Mouse (Mus musculus) embryonic fibroblast, embryonic 13.5 days (primary cell): ENCODE results near the gene Itgb3. TPM values are rescaled to one million over a fixed set of nuclear protein-coding genes. Genes with fewer than 3 reads are reported as not detected.

Experiments used
- H3K27ac ChIP-seq: 2 replicates; pipeline ENCODE4 v1.5.1; 2012; ENCODE audit warnings: low read length, control low read depth, inconsistent platforms; ENCODE audit not compliant: insufficient read depth
- H3K4me1 ChIP-seq: 2 replicates; pipeline ENCODE4 v1.6.1; 2011; ENCODE audit warnings: low read length; ENCODE audit not compliant: control insufficient read depth, insufficient read depth
- H3K4me3 ChIP-seq: 2 replicates; pipeline ENCODE4 v1.5.1; 2011; ENCODE audit warnings: mild to moderate bottlenecking, control low read depth, low read length; ENCODE audit not compliant: insufficient read depth
- CTCF ChIP-seq: IDR thresholded peaks from 2 replicates; pipeline ENCODE4 v1.5.1; 2011; ENCODE audit warnings: mild to moderate bottlenecking, control low read depth, low read length, moderate library complexity, borderline replicate concordance; ENCODE audit not compliant: insufficient read depth
- POLR2A ChIP-seq: IDR thresholded peaks from 2 replicates; pipeline ENCODE4 v1.6.1; 2011; ENCODE audit warnings: low read depth, mild to moderate bottlenecking, control low read depth, low read length, moderate library complexity
- polyA plus RNA-seq: library from polyadenylated mRNA; stranded (reverse); fragments of >200 nt; gene quantifications from 2 replicates; pipeline ENCODE4 v1.2.4, GENCODE M21; 2011; ENCODE audit warnings: low read depth; ENCODE audit not compliant: missing spikeins, insufficient read length

Itgb3 gene
- polyA plus RNA-seq, 1 experiment: 19.2 TPM

DNA sequence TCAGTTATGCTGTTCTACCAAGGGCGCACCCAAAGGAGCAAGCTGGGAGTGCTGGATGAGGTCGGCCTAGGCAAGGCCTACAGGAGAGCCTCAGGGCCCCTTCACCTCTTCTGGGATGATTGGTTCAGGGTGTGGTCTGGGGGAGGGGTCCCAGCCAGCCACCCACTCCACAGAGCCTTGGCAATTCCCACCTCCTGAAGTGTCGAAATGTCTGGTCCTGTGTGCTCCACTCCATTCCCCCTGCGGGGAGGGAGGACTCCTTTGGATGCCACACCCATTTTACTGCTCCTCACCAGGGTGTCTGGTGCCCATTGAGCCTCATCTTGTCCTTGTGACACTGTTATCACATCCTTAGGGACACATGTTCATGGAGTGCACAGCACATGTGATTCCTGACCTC is 38.4 kb downstream of the Itgb3 start:
- Histone ChIP-seq H3K27ac (no peak overlapping the region), H3K4me1 (no peaks in the 10 kb centered on the region)

DNA sequence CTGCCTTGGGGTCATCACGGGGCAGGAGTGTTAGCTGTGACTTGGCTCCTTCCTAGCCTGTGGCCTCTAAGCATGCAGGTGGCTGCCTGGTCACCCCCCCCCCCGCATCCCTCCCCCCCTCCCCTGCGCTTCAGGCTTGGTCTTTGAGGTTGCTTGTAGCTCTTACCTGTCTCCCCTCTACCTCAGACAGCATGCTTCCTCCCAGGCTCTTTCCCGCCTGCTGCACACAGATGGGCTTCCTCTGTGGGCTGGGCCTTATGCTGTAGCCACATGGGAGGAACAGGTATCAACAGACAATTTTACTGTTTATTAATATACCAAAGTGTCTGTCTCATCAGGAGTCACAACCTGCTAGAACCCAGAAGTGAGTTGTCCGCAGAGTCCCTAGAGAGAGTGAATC is 38.8 kb downstream of the Itgb3 start:
- Histone ChIP-seq H3K4me3 (no peak overlapping the region), H3K27ac (no peak overlapping the region), H3K4me1 (no peaks in the 10 kb centered on the region)
- TF ChIP-seq POLR2A (no peak), CTCF (no peak)

More for the DNA sequence above, 38.4 kb downstream of the Itgb3 start:
- TF ChIP-seq POLR2A (no peak), CTCF (no peak)
- no peak overlapping the region for H3K4me3 ChIP-seq

DNA sequence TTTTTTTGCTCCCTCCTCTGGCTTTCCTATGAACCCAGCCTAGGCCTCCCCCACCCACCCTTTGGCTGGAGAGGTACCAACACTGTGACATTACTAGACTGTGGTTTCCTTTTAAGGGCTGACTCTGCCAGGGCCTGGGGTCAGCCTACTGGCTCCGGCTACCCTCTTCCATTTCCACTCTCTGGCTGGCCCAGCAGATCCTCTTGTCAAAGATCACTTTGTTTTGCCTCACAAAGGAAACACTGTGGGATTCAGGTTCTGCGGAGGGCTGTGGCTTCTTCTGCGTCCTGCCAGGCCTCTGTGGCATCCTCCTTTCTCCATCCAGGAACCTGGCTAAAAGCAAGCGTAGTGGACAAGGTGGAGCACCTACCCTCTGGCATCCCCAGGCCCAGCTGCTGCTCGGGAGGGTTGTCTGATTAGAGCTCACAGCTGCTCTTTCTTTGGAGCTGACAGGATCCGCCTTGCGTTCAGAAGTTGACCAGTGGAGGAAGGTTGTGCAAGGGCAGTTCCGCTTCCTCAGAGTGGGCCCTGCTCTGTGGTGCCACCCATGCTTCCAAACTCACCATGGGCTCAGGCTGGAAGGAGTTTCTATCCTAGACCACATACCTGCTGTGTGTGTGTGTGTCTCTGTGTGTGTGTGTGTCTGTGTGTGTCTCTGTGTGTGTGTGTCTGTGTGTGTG is 39.5 kb downstream of the Itgb3 start:
- Histone ChIP-seq H3K4me1 (no peaks in the 10 kb centered on the region), H3K4me3 (no peak overlapping the region), H3K27ac (no peak overlapping the region)
- no peak for TF ChIP-seq POLR2A
- no peak for TF ChIP-seq CTCF

DNA sequence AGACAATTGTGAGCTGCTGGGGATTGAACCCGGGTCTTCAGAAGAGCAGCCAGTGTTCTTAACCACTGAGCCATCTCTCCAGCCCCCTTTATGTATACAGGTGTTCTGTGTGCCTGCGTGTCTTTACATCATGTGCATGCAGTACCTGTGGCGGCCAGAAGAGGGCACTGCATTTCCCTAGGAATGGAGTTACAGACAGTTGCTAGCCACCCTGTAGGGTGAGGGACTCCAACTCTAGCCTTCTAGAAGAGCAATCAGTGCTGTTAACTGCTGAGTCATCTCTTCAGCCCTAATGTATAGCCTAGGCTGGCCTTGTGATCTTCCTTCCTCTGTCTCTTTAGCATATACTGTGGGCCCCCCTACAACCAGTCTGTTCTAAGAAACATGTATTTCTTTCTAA is 40.8 kb downstream of the Itgb3 start:
- TF ChIP-seq POLR2A (no peak), CTCF (peak; percentile 45; the same call in 1 of the 2 replicates)
- Histone ChIP-seq H3K4me1 (no peaks in the 10 kb centered on the region), H3K4me3 (no peak overlapping the region), H3K27ac (no peak overlapping the region)

DNA sequence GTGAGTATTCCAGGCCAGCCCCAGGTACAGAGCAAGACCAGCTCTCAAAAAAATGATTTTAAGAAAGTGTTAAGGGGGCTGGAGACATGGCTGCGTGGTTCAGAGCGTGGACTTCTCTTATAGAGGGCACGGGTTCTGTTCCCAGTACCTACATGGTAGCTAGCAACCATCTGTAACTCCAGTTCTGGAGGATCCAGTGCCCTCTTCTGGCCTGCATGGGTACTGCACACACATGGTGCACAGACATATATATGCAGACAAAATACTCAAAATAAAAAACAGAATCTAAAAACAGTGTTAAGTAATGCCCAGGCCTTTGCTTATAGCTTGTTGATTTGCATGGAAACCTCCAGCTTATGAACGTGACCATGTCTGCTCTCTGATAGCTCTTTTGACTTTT is 52.8 kb downstream of the Itgb3 start:
- H3K27ac ChIP-seq: no peak overlapping the region
- H3K4me1 ChIP-seq: peaks cover 2% of the 10 kb centered on the region; the same call in 1 of the 2 replicates
- H3K4me3 ChIP-seq: no peak overlapping the region
- TF ChIP-seq CTCF (no peak; the same call in 1 of the 2 replicates), POLR2A (no peak)

DNA sequence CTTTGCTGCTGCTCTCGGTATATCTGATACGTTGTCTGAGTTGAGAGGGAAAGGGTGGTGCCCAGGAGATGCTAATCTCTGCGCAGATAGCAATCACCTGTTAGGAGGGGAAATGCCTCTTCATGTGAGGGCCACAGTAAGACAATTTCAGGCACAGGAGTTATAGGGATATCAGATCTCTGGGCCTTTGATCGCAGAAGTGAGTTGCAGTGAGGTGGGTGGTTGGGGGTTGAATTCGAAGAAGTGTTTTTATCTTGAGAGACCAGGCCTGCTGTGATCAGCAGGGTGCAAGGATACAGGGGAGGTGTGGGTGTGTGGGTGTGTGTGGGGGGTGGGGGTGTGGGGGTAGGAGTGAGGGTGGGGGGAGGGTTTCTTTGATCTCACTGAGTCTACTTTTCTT is 53.3 kb downstream of the Itgb3 start:
- TF ChIP-seq POLR2A (no peak), CTCF (no peak)
- H3K4me3 ChIP-seq: no peak overlapping the region
- H3K27ac ChIP-seq: no peak overlapping the region
- H3K4me1 ChIP-seq: peaks cover 2% of the 10 kb centered on the region; the same call in 1 of the 2 replicates

DNA sequence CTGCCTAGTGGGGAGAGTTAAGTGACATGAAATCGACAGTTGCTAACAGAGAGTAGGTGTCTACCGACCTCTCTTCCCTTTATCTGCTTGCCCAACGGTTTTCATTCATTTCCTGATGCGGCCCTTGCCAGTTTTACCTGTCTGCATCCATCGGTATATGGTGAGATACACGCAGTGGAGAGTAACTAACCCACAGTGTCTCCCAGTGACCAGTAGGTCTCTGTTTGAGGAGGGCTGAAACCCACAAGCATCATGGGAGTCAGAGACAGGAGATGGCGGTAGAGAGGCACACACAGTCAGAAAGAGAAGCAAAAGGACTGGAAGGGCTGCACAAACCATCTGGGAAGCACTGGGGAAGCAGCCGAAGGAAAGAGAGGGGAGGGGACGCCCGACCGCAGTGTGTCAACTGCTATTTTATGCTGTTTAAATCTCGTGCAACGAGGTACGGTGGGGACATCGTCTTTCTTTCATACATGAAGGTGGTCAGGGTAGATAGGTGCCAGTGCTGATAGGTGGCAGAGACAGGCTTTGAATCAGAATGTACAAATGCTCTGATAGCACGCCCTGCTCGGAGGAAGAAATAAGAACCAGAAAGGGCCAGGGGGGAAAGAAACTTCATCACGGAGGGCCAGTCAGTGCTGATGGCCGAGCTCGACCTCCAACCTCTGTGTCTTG is 53.9 kb downstream of the Itgb3 start:
- no peak for TF ChIP-seq POLR2A
- no peak for TF ChIP-seq CTCF
- H3K4me1 ChIP-seq: peaks cover 2% of the 10 kb centered on the region; the same call in 1 of the 2 replicates

DNA sequence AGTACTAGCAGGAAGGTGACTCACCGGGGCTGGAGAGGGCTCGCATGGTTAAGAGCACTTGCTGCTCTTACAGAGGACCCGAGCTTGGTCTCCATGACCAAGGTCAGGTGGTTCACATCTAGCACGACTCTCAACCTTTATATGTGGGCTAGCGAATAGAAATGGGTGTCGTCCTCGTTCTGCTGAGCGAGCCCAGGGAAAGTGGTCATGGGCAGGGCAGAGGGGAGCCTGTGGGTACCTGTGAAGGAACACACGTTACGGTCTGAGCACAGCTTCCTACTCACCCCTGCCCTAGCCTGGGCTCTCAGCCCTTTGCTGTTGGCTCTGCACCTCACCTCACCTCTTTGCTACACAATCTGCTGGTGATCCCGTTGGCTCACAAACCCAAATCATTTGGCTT is 54.8 kb downstream of the Itgb3 start:
- no peak overlapping the region for H3K27ac ChIP-seq
- TF ChIP-seq POLR2A: no peak
- TF ChIP-seq CTCF: no peak

More for the DNA sequence above, 53.9 kb downstream of the Itgb3 start:
- H3K27ac ChIP-seq: no peak overlapping the region
- H3K4me3 ChIP-seq: no peak overlapping the region

DNA sequence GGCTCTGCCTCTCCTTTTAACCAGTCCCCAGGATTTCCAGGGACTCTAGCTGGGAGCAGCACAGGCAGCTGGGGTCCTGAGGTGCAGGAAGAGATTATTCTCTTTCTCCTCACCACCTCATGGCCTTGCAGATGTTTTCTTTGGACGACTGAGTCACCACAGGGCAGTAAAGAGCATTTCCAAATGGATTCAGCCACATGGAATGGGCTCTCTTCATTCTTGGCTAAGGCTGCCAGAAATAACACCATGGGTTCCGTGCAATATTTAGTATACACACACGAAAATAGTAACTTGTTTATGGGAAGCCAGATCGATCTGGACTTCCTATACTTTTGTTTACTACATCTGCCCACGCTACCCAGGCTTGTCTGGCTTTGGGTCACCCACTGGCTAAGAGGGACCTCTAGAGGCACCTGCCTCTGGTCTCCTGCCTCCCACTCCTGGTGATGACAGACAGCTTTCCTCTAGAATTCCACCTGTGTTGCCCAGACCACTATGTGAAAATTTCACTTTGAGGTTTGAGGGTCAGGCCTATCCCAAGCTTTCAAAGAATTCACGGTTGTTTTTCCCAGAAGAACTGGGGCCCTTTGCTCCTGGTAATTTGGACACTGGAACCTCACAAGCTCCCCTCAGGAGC is 55.6 kb downstream of the Itgb3 start:
- TF ChIP-seq CTCF: no peak
- TF ChIP-seq POLR2A: no peak
- peaks cover 2% of the 10 kb centered on the region; the same call in 1 of the 2 replicates for H3K4me1 ChIP-seq
- no peak overlapping the region for H3K27ac ChIP-seq
- H3K4me3 ChIP-seq: no peak overlapping the region

More for the DNA sequence above, 54.8 kb downstream of the Itgb3 start:
- Histone ChIP-seq H3K4me1 (peaks cover 2% of the 10 kb centered on the region; the same call in 1 of the 2 replicates), H3K4me3 (no peak overlapping the region)

DNA sequence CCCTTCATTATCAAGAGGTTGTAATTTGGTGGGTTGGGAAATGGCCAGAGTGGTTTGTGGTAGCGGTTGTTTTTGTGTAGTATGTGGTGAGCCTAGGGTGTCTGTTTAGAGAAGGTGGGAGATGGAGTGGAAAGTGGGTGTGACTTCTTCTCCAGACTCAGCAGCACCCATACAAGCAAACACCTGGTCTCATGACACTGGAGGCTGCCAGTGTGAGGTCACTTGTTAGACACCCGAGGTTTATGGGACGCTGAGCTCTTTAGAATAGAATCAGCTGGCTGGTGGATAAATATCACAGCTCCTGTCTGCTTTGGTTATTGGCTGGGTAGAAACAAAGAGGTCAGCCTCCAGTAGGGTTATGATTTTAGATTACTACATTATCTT is 56.1 kb downstream of the Itgb3 start:
- TF ChIP-seq POLR2A (no peak), CTCF (no peak)
- peaks cover 2% of the 10 kb centered on the region; the same call in 1 of the 2 replicates for H3K4me1 ChIP-seq
- no peak overlapping the region for H3K4me3 ChIP-seq
- no peak overlapping the region for H3K27ac ChIP-seq
